Mouse (Mus musculus) liver, adult 2 months (tissue): ENCODE results near the gene Cdc42ep5.

Experiments
- CTCF ChIP-seq: fragments of 200-500 bp; IDR thresholded peaks from 2 replicates; pipeline ENCODE4 v1.5.1; 2011; ENCODE audit warnings: low read depth, low read length, control low read depth
- POLR2A ChIP-seq: fragments of 200-500 bp; IDR thresholded peaks from 2 replicates; pipeline ENCODE4 v1.6.1; 2011; ENCODE audit warnings: low read length, control low read depth; ENCODE audit not compliant: insufficient read depth; ENCODE audit errors: extremely low read depth

GRCm38 (mm10) chr7:4138671-4139070 is 26.0 kb downstream of the Cdc42ep5 start:
- TF ChIP-seq CTCF (no peak), POLR2A (no peak)
